Mouse (Mus musculus): ENCODE measurements around the gene Dad1.

Gene Dad1

GRCm38 (mm10) chr14:54205904-54206303, 48.0 kb downstream of the Dad1 start:
- no peak for DNase-seq

- no peak for DNase-seq
These were observed 49.1 kb downstream of the Dad1 start for GRCm38 (mm10) chr14:54204786-54205185.

- DNase-seq = no peak
These were observed 49.6 kb downstream of the Dad1 start for GRCm38 (mm10) chr14:54204311-54204710.

- no peak for DNase-seq
These were observed 50.1 kb downstream of the Dad1 start for GRCm38 (mm10) chr14:54203776-54204175.

GRCm38 (mm10) chr14:54203207-54203606, 50.7 kb downstream of the Dad1 start:
- no peak for DNase-seq

- DNase-seq = no peak
These were observed 53.5 kb downstream of the Dad1 start for GRCm38 (mm10) chr14:54200363-54200762.

GRCm38 (mm10) chr14:54199662-54200061, 54.2 kb downstream of the Dad1 start:
- no peak for DNase-seq

GRCm38 (mm10) chr14:54197740-54198139, 56.2 kb downstream of the Dad1 start:
- DNase-seq = no peak

GRCm38 (mm10) chr14:54195838-54196423, 58.0 kb downstream of the Dad1 start:
- no peak for DNase-seq

- no peak for DNase-seq
These were observed 60.4 kb downstream of the Dad1 start for GRCm38 (mm10) chr14:54193354-54194133.

- peak; percentile 14 to 21 for DNase-seq
These were observed 61.4 kb downstream of the Dad1 start for GRCm38 (mm10) chr14:54192462-54192847.

- peak in 1 of 2 experiments; percentile 18 for DNase-seq
These were observed 62.1 kb downstream of the Dad1 start for GRCm38 (mm10) chr14:54191594-54192461.

- no peak for DNase-seq
These were observed 62.9 kb downstream of the Dad1 start for GRCm38 (mm10) chr14:54191026-54191390.

- DNase-seq = no peak
These were observed 63.4 kb downstream of the Dad1 start for GRCm38 (mm10) chr14:54190305-54191025.

GRCm38 (mm10) chr14:54189255-54189654, 64.6 kb downstream of the Dad1 start:
- no peak for DNase-seq

- DNase-seq = no peak
These were observed 66.7 kb downstream of the Dad1 start for GRCm38 (mm10) chr14:54187211-54187610.
